Mouse (Mus musculus) ES-E14 (cell line): Measurements from ENCODE around the gene Hoxa6. TPM values are rescaled to one million over a fixed set of nuclear protein-coding genes. Genes with fewer than 3 reads are reported as not detected.

Experiments used
- DNase-seq: peaks from one replicate; pipeline ENCODE4 v3.0.0-alpha.2; 2013; ENCODE audit warnings: low read depth, low spot score
- H3K27ac ChIP-seq: 2 replicates; pipeline ENCODE4 v1.5.1; 2012; ENCODE audit warnings: low read depth, mild to moderate bottlenecking, low read length, moderate library complexity, mixed read lengths; ENCODE audit not compliant: poor library complexity, insufficient read depth, severe bottlenecking
- H3K36me3 ChIP-seq: 2 replicates; pipeline ENCODE4 v1.6.1; 2012; ENCODE audit warnings: mild to moderate bottlenecking, low read length, moderate library complexity, mixed read lengths; ENCODE audit not compliant: control insufficient read depth, poor library complexity, insufficient read depth, severe bottlenecking
- H3K4me1 ChIP-seq, 2 experiments: fragments of 150-350 bp in 1 of 2; sonication (generic) in 1 of 2; 2 replicates each; pipeline ENCODE4 v1.6.1; 2012; ENCODE audit warnings: low read length in 2 of 2, mild to moderate bottlenecking in 1 of 2, mixed read lengths in 1 of 2; ENCODE audit not compliant: control insufficient read depth in 2 of 2, insufficient read depth in 2 of 2, poor library complexity in 1 of 2
- H3K4me3 ChIP-seq, 2 experiments: fragments of 150-350 bp in 1 of 2; sonication (generic) in 1 of 2; 2 replicates each; pipeline ENCODE4 v1.5.1; 2012; ENCODE audit warnings: low read length in 2 of 2, low read depth in 1 of 2, mild to moderate bottlenecking in 1 of 2, mixed read lengths in 1 of 2; ENCODE audit not compliant: insufficient read depth in 1 of 2, poor library complexity in 1 of 2, severe bottlenecking in 1 of 2
- H3K9ac ChIP-seq: 2 replicates; pipeline ENCODE4 v1.6.1; 2012; ENCODE audit warnings: low read depth, mild to moderate bottlenecking, low read length, mixed read lengths; ENCODE audit not compliant: poor library complexity, insufficient read depth, severe bottlenecking
- H3K9me3 ChIP-seq: fragments of 150-350 bp; sonication (generic); 2 replicates; pipeline ENCODE4 v1.6.1; 2012; ENCODE audit warnings: low read depth, mild to moderate bottlenecking, low read length; ENCODE audit not compliant: control insufficient read depth, insufficient read depth
- CHD2 ChIP-seq: IDR thresholded peaks from 2 replicates; pipeline ENCODE4 v1.6.1; 2014; ENCODE audit warnings: mild to moderate bottlenecking, low read depth, low read length, inconsistent platforms
- HCFC1 ChIP-seq: IDR thresholded peaks from 2 replicates; pipeline ENCODE4 v1.6.1; 2012; ENCODE audit warnings: low read length, inconsistent platforms, borderline replicate concordance; ENCODE audit not compliant: insufficient read depth
- MAFK ChIP-seq: IDR thresholded peaks from 2 replicates; pipeline ENCODE4 v1.6.1; 2014; ENCODE audit warnings: mild to moderate bottlenecking, low read depth, low read length, inconsistent platforms; ENCODE audit not compliant: insufficient read depth
- ZC3H11A ChIP-seq: IDR thresholded peaks from 2 replicates; pipeline ENCODE4 v1.6.1; 2012; ENCODE audit warnings: low read depth, mild to moderate bottlenecking, inconsistent platforms, low read length, borderline replicate concordance
- ZNF384 ChIP-seq: IDR thresholded peaks from 2 replicates; pipeline ENCODE4 v1.6.1; 2012; ENCODE audit warnings: low read depth, low read length, inconsistent platforms
- in situ Hi-C, 2 experiments: fragments of 600-800 bp; cut with MboI; formaldehyde crosslinking; loops; one replicate each; pipeline ENCODE4 v1.15.1; 2025; ENCODE audit warnings: low sequenced_read_pairs in 2 of 2, inconsistent platforms in 1 of 2; ENCODE audit not compliant: unreplicated experiment in 2 of 2
- total RNA-seq: library from RNA; depleted of rRNA; stranded (reverse); fragments of 300-350 nt; gene quantifications from 2 replicates; pipeline ENCODE4 v1.2.3, GENCODE M21; 2012

Hoxa6 gene
- total RNA-seq, 1 experiment: not detected

DNA sequence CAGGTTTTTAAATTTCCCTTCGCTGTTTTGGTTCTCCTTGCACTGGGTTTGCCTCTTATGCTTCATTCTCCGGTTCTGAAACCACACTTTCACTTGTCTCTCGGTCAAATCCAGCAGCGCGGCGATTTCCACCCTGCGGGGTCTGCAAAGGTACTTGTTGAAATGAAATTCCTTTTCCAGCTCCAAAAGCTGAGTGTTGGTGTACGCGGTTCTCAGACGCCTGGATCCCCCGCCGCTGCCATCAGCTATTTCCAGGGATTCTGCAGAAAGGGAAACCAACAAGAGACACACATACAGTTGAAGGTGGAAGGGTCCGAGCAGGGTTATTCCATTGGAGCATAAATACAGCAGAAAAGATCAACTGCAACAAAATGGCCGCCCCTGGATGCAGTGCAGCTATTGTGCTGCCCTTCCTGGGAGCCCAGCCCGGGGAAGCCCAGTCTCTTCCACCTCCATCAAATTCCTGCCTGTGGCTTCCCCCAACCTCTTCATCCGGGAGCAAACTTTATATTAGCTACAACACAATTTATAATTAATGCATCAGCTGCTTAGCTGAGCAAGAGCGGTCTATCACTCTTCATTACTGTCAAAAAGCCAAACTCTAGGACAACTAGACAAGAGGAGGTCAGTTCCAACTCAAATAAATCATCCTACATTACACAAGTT, 45.0 kb downstream of the Hoxa6 start:
- in situ Hi-C loops: loop anchor here (10.0 kb wide), 3 partner anchors 61 to 989 kb away; partner anchors contain the start of genes Hoxa7 (in 2 of the 2) and Evx1 (in 1 of the 2)
- no peaks in the 10 kb centered on the region for H3K9me3 ChIP-seq
- H3K27ac ChIP-seq: no peak overlapping the region
- H3K4me1 ChIP-seq: peaks cover 4 to 19% of the 10 kb centered on the region in 2 experiments; a peak in 1 of 4 replicates
- TF ChIP-seq HCFC1: no peak
- TF ChIP-seq ZNF384: no peak
- TF ChIP-seq CHD2: no peak
- no peak for TF ChIP-seq MAFK
- no peak for TF ChIP-seq ZC3H11A
- H3K9ac ChIP-seq: no peak overlapping the region
- DNase-seq: no peak
- no peak overlapping the region for H3K4me3 ChIP-seq
- H3K36me3 ChIP-seq: no peaks in the 10 kb centered on the region

DNA sequence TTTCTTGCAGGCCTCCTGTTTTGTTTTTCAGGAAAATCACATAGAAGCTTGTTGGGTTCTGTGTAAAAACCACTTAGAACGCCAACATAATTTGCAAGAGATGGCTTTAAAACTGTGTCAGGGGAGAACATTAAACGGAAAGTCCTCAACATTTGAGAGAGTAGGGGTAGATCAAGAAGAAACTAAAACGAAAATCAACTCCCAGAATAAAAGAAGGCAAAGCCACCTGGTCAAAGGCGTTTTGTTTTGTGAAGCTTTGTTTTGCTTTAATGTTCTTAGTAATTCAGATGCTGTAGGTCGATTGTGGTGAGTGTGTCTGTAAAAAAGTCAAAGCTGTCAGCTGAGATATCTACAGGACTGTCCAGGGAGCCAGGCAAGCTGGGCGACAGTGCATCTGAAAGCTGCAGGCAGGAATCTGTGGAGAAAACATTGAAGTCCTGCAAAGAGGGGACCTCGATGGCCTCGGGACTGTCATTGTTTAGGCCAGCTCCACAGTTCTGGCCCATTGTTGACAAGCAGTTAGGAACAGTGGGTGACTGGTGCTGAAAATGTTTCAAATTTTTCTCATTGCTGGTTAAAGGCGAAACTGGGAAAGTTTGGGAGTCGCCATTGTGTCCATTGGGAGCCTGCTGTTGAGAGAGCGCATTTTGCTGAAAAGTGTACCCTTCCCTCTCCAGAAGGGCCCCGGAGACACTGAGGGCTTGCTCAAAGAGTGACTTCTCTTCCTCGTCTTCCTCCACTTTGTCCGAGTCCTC, 45.7 kb downstream of the Hoxa6 start:
- in situ Hi-C loops: loop anchor here (10.0 kb wide), 3 partner anchors 62 to 988 kb away; partner anchors contain the start of genes Hoxa7 (in 2 of the 2) and Evx1 (in 1 of the 2)
- TF ChIP-seq HCFC1 (no peak), ZC3H11A (no peak), CHD2 (no peak), MAFK (no peak), ZNF384 (no peak)
- no peak overlapping the region for H3K4me3 ChIP-seq
- H3K9ac ChIP-seq: no peak overlapping the region
- no peak for DNase-seq
- H3K36me3 ChIP-seq: no peaks in the 10 kb centered on the region
- no peak overlapping the region for H3K27ac ChIP-seq
- no peaks in the 10 kb centered on the region for H3K9me3 ChIP-seq
- H3K4me1 ChIP-seq: peaks cover 4 to 21% of the 10 kb centered on the region in 2 experiments; a peak in 1 of 4 replicates

DNA sequence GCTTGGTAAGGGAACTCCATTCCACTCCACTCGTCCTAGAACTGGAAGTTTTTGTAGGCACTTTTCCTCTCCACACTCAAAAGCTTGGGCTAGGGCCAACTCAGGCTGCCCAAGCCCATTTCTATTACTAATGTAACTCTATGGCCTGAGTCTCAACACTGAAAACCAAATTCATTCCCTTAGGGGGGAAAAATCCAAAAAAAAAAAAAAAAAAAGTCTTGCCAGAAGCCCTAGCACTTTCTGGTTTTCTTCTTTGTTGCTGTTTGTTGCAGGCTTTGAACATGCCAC, 46.5 kb downstream of the Hoxa6 start:
- H3K36me3 ChIP-seq: no peaks in the 10 kb centered on the region
- H3K4me1 ChIP-seq: peaks cover 4 to 21% of the 10 kb centered on the region in 2 experiments; a peak in 1 of 4 replicates
- H3K4me3 ChIP-seq: no peak overlapping the region
- TF ChIP-seq ZNF384 (no peak), MAFK (no peak), HCFC1 (no peak), ZC3H11A (no peak), CHD2 (no peak)
- in situ Hi-C loops: loop anchor here (10.0 kb wide), 3 partner anchors 63 to 987 kb away; partner anchors contain the start of genes Hoxa7 (in 2 of the 2) and Evx1 (in 1 of the 2)
- DNase-seq: no peak
- H3K9ac ChIP-seq: no peak overlapping the region
- H3K27ac ChIP-seq: no peak overlapping the region
- no peaks in the 10 kb centered on the region for H3K9me3 ChIP-seq

DNA sequence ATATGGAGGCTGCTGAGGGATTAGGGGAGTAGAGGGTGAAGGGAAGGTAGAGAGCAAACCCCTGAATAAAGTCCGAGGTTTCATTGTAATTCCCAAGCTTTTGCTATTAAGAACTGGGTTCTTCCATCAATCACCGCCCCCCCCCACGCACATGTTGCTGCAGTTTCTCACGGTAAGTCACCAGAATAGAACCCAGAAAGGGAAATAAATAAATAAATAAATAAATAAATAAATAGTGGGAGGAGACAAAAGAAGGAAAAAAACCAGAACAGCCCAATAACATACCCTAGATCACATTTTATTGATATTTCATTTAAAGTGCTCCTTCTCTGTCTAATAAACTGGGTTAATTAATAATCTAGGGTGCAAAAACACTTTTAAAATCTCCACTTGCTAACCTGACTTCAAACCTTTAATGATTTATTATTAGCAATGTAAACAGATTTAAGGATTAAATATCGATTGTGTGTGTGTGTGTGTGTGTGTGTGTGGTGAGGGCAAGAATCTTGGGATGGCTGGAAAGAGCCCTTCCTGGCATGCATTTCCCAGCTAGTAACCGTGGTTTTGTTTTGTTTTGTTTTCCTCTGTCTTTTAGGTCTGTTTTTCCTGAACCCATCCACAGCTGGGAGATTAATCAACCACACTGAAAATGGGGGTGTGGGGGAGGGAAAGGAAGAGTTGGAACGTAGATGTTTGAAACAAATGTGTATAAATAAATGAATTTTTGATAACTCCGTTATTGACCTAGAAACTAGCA, 47.0 kb downstream of the Hoxa6 start:
- no peak overlapping the region for H3K4me3 ChIP-seq
- in situ Hi-C loops: loop anchor here (10.0 kb wide), 3 partner anchors 63 to 987 kb away; partner anchors contain the start of genes Hoxa7 (in 2 of the 2) and Evx1 (in 1 of the 2)

More for the DNA sequence above, 47.0 kb downstream of the Hoxa6 start:
- peaks cover 4 to 24% of the 10 kb centered on the region in 2 experiments; a peak in 1 of 4 replicates for H3K4me1 ChIP-seq
- H3K27ac ChIP-seq: no peak overlapping the region
- no peak for DNase-seq
- no peak overlapping the region for H3K9ac ChIP-seq
- H3K9me3 ChIP-seq: no peaks in the 10 kb centered on the region
- no peaks in the 10 kb centered on the region for H3K36me3 ChIP-seq
- TF ChIP-seq MAFK (no peak), ZNF384 (no peak), ZC3H11A (no peak), CHD2 (no peak), HCFC1 (no peak)
